Mouse (Mus musculus): ENCODE data around the gene Catsperz. TPM values are rescaled to one million over a fixed set of nuclear protein-coding genes. Genes with fewer than 3 reads are reported as not detected.
"Not testable (repeated sequence)": the region's sequence is repeated elsewhere in the genome, so short reads cannot be mapped to it uniquely, and the experiment has no call there.

Catsperz gene
- polyA plus RNA-seq, 1 experiment from 2014 or later = 1.3 TPM

DNA sequence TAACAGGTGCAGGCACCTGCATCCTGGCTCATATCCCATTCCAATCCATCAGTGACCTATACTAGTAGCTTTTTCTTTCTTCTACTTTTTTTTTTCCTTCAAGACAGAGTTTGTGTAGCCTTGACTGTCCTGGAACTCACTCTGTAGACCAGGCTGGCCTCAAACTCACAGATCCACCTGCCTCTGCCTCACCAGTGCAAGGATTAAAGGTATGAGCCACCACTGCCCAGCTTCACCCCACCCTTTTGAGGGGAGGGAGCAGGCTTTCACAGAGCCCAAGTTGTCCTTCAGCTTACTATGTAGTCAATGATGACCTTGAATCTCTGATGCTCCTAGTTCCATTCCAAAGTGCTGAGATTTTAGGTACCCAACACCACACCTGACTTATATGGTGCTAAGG lies 5.7 kb downstream of the Catsperz start:
- ATAC-seq (replicated peaks) = no peak
- peak overlapping the region; percentile 96; the same call in 1 of the 2 replicates for H3K4me2 ChIP-seq
- peaks cover 17% of the 10 kb centered on the region for H3K27me3 ChIP-seq (replicated peaks)
- H3K27ac ChIP-seq = no peak overlapping the region
- H3K9ac ChIP-seq = no peak overlapping the region
- H3K4me1 ChIP-seq = peaks cover 27% of the 10 kb centered on the region
- no peaks in the 10 kb centered on the region for H3K9me3 ChIP-seq
- H3K4me3 ChIP-seq = no peak overlapping the region
- no peaks in the 10 kb centered on the region for H3K36me3 ChIP-seq (replicated peaks)

DNA sequence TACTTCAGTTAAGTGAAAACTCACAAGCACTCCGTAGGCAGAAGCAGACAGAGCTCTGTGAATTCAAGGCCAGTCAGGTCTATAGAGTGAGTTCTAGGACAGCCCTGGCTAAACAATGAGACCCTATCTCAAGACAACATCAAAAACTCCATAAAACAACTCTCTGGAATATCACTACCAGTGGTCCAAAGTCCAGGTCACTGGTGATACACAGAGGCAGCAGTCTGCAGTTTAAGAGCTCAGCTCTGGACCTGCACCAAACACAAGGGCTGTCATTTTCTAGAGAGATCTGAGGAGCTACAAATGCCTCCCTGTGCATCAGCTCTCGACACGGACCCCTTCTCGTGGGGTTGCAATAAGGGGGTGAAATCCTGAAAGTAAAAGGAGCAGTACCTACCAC lies 6.9 kb downstream of the Catsperz start:
- Histone ChIP-seq H3K4me2 (no peak overlapping the region), H3K9me3 (no peaks in the 10 kb centered on the region), H3K4me3 (no peak overlapping the region), H3K27ac (no peak overlapping the region), H3K27me3 (replicated peaks) (peaks cover 8% of the 10 kb centered on the region), H3K9ac (no peak overlapping the region), H3K4me1 (peaks cover 27% of the 10 kb centered on the region), H3K36me3 (replicated peaks) (no peaks in the 10 kb centered on the region)
- ATAC-seq (replicated peaks) = no peak
- 92% methylated on average over 4 of the region's 4 CpGs for WGBS

DNA sequence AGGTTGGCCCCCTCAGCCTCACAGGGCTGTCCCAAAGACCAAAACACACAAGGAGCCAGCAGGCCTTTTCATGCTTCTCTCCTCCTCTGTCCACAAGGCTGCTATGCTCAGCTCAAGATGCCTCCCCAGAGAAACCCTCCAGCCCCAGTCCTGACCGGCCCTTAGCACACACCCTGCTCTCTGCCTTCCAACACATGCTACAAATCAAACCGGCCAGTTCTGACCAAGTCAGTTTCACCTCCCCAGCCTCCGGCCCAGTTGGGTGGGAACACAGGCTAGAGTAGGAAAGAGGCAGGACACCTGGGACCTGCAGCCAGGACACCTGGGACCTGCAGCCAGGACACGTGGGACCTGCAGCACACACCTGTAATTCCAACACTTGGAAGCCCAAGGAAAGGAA lies 8.7 kb downstream of the Catsperz start:
- Histone ChIP-seq H3K9ac (no peak overlapping the region), H3K4me3 (no peak overlapping the region), H3K9me3 (no peaks in the 10 kb centered on the region), H3K4me2 (no peak overlapping the region), H3K27me3 (replicated peaks) (no peaks in the 10 kb centered on the region), H3K4me1 (peaks cover 25% of the 10 kb centered on the region), H3K36me3 (replicated peaks) (peaks cover 14% of the 10 kb centered on the region), H3K27ac (no peak overlapping the region)
- ATAC-seq (replicated peaks) = no peak
- WGBS = 85% methylated on average over 4 of the region's 4 CpGs

DNA sequence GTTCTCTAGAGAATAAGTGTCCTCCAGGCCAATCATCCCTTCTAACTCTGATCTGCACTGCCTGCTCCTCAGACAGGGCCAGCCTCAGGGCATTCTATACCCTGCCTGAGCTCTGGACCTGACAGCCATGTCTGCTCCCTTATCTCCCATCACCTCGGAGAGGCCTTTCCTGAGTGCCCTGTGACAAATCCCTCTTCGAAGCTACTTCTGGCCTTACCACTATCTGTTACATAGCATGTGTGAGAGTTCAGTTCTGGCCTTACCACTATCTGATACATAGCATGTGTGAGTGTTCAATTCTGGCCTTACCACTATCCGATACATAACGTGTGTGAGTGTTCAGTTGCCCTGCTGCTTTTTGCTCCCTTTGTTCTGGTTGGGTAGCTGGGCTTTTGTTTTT lies 9.9 kb downstream of the Catsperz start:
- Histone ChIP-seq H3K27me3 (replicated peaks) (no peaks in the 10 kb centered on the region), H3K4me1 (peaks cover 28% of the 10 kb centered on the region), H3K4me2 (no peak overlapping the region), H3K9me3 (no peaks in the 10 kb centered on the region), H3K9ac (no peak overlapping the region), H3K36me3 (replicated peaks) (peaks cover 18% of the 10 kb centered on the region), H3K4me3 (no peak overlapping the region), H3K27ac (no peak overlapping the region)
- 90% methylated on average over 4 of the region's 4 CpGs for WGBS
- ATAC-seq (replicated peaks) = no peak

DNA sequence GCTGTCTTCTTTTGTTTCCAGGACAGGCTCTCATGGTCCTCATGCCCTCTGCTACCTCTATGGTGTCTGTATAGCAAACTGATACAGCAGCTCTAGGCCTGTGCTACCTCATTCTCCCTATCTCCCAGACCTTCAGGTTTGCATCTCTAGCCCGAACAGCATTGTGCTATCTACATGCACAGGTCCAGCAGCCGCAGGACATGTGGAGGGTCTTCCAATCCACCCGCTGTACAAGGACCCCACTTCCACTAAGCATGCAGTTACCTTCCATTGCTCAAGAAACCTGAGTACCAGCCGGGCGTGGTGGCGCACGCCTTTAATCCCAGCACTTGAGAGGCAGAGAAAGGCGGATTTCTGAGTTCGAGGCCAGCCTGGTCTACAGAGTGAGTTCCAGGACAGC lies 10.6 kb downstream of the Catsperz start:
- Histone ChIP-seq H3K4me1 (peaks cover 20% of the 10 kb centered on the region), H3K27ac (no peak overlapping the region), H3K9me3 (no peaks in the 10 kb centered on the region), H3K4me3 (no peak overlapping the region), H3K36me3 (replicated peaks) (peaks cover 18% of the 10 kb centered on the region), H3K4me2 (no peak overlapping the region), H3K27me3 (replicated peaks) (no peaks in the 10 kb centered on the region), H3K9ac (no peak overlapping the region)
- ATAC-seq (replicated peaks) = no peak
- 94% methylated on average over 9 of the region's 9 CpGs for WGBS

DNA sequence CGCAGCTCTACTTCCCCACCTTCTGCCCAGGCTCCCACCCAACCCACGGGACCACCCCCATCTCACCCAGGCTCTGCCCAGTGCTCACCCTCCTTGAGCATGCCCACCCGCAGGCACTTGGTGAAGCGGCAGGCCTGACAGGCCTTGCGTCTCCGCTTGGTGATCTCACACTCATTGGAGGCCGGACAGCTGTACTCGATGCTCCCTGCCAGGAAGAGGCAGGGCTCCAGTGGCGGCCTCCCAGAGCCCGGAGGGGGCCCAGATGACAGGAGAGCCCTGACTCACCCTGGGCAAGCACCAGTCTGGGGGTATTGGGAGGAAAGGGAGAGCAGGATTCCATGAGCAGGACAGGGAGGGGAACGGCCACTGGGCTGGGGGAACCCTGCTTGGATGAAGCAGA lies 11.2 kb downstream of the Catsperz start:
- WGBS = 92% methylated on average over 11 of the region's 11 CpGs
- no peak overlapping the region for H3K9ac ChIP-seq
- no peak for ATAC-seq (replicated peaks)

DNA sequence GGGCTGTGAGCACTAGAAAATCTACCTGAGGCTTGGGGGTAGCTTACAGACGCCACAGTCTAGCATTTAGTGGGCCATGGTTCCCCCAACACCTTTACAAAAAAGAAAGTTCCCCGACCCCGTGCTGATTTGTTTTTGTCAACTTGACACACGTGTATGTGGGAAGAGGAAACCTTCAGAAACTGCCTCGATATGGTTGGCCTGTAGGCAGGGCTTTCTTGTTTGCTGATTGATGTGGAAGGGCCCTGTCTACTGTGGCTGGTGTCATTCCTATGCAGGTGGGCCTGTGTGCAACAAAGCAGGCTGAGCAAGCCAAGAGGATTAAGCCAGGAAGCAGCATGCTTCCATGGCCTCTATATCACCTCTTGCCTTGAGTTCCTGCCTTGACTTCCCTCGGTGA lies 12.1 kb downstream of the Catsperz start:
- Histone ChIP-seq H3K9me3 (no peaks in the 10 kb centered on the region), H3K4me1 (peaks cover 26% of the 10 kb centered on the region), H3K27ac (no peak overlapping the region), H3K36me3 (replicated peaks) (peaks cover 18% of the 10 kb centered on the region), H3K27me3 (replicated peaks) (no peaks in the 10 kb centered on the region), H3K9ac (no peak overlapping the region), H3K4me3 (no peak overlapping the region), H3K4me2 (no peak overlapping the region)
- ATAC-seq (replicated peaks) = no peak
- 90% methylated on average over 6 of the region's 6 CpGs for WGBS

More for the DNA sequence above, 11.2 kb downstream of the Catsperz start:
- no peak overlapping the region for H3K27ac ChIP-seq
- H3K4me1 ChIP-seq = peaks cover 16% of the 10 kb centered on the region
- no peak overlapping the region for H3K4me2 ChIP-seq
- no peaks in the 10 kb centered on the region for H3K27me3 ChIP-seq (replicated peaks)
- no peak overlapping the region for H3K4me3 ChIP-seq
- no peaks in the 10 kb centered on the region for H3K9me3 ChIP-seq
- H3K36me3 ChIP-seq (replicated peaks) = peaks cover 18% of the 10 kb centered on the region

DNA sequence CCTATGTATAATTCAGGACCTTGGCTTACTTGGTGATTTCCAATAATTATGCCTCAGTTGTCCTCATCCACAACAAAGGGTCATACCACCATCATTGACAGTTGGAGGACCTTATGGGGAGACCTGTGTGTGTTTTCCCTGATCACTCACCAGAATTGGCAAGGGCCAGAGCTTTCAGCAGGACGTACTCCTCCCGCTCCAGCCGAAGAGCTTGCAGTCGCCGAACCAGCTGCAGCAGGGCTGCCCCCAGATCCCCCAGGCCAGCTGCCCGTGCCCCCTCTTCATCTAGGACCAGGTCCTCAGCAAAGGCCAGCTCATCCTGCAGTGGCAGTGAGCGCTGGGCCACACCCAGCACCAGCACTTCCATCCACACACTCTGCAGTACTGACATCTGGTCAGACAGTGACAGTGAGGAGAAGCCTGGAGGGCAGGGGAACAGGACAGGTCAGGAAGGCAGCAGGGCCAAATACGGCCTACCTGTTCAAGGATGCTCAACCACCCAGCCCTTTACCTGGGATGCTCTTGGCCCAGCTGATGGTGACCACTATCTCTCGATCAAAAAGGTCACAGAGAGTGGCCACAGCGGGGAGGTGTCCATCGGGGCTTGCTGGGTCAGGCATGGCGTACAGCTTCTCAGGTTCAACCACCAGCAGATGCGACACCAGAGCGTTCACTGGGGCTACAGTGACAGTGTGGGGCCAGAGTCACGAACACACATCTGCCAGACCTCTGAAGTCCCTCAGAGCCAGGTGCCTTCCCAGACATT lies 12.8 kb downstream of the Catsperz start:
- ATAC-seq (replicated peaks) = no peak
- Histone ChIP-seq H3K27me3 (replicated peaks) (no peaks in the 10 kb centered on the region), H3K4me1 (peaks cover 32% of the 10 kb centered on the region), H3K27ac (no peak overlapping the region), H3K9ac (no peak overlapping the region), H3K9me3 (no peaks in the 10 kb centered on the region), H3K36me3 (replicated peaks) (peaks cover 18% of the 10 kb centered on the region), H3K4me3 (no peak overlapping the region), H3K4me2 (no peak overlapping the region)
- WGBS = 91% methylated on average over 15 of the region's 15 CpGs

DNA sequence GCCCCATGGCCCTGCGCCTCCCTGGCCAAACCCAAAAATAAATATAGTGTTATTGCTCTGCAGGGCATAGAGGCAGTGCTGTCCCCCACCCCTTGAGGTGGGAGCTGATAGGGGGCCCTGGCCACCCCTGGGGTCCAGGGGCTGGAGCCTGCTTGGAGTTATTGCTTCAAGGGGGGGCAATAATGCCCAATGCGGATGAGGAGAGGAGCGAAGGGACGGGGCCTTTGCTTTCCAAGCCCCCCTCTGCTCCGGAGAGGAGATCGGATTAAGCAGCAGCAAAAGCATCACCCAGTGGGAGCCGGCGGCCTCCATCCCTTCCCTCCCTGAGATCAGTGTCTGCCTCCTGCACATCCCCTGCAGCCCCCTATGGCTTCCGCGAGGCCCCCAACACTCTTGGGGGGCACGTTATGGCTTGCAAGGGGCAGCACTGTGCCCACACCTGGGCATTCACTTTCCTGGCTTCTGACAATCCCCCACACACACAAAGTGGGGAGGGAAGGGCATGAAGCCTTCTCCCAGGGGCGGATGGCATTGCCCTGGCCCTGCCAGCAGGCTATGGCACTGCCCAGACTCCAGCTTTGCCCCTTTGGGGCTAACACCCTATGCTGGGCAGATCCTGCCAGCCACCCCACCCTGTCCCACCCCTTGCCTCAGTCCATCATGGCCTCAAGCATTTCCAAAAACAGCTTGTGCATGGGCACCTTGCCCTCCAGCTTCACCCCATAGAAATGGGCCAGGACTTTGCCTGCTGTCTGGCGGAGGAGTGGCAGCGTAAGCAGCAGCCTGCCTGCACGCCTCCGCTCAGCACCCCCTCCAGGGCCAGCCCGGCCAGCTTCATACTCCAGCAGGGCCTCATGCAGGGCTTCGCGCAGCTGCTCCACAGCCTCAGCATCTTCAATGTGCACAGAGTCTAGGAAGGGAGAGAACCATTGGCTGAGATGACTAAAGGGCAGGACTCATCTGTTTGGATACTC lies 13.8 kb downstream of the Catsperz start:
- no peak overlapping the region for H3K27ac ChIP-seq
- ATAC-seq (replicated peaks) = no peak
- WGBS = 78% methylated on average over 19 of the region's 19 CpGs
- H3K9me3 ChIP-seq = no peaks in the 10 kb centered on the region
- H3K9ac ChIP-seq = no peak overlapping the region
- H3K36me3 ChIP-seq (replicated peaks) = peaks cover 18% of the 10 kb centered on the region
- H3K4me2 ChIP-seq = peak overlapping the region; percentile 72; the same call in 1 of the 2 replicates
- no peaks in the 10 kb centered on the region for H3K27me3 ChIP-seq (replicated peaks)
- peaks cover 34% of the 10 kb centered on the region for H3K4me1 ChIP-seq
- H3K4me3 ChIP-seq = peak overlapping the region; percentile 3; the same call in 1 of the 2 replicates

DNA sequence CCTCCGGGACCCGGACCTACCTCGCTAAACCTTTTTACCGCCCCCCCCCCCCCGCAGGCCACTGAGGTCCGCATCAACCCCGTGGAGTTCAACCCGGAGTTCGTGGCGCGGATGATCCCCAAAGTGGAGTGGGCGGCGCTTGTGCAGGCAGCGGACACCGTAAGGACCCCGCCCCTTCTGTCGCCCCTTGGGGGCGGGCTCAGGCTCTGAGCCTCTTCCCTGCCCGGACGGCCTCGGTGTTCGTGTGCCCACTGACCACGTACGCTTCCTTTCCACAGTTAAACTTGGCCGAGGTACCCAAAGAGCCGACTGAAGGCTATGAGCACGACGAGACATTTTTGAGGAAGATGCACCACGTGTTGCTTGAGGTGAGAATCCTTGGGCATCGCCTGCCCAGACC lies 14.9 kb downstream of the Catsperz start:
- H3K36me3 ChIP-seq (replicated peaks) = peaks cover 18% of the 10 kb centered on the region
- peaks cover 34% of the 10 kb centered on the region for H3K4me1 ChIP-seq
- not testable (repeated sequence) for ATAC-seq (replicated peaks); H3K9me3 ChIP-seq; H3K27me3 ChIP-seq (replicated peaks)
- peak overlapping the region; percentile 70 for H3K9ac ChIP-seq
- peak overlapping the region; percentile 68 for H3K4me3 ChIP-seq
- peak overlapping the region; percentile 98 for H3K27ac ChIP-seq
- WGBS = 0% methylated on average over 29 of the region's 30 CpGs
- peak overlapping the region; percentile 72 for H3K4me2 ChIP-seq

DNA sequence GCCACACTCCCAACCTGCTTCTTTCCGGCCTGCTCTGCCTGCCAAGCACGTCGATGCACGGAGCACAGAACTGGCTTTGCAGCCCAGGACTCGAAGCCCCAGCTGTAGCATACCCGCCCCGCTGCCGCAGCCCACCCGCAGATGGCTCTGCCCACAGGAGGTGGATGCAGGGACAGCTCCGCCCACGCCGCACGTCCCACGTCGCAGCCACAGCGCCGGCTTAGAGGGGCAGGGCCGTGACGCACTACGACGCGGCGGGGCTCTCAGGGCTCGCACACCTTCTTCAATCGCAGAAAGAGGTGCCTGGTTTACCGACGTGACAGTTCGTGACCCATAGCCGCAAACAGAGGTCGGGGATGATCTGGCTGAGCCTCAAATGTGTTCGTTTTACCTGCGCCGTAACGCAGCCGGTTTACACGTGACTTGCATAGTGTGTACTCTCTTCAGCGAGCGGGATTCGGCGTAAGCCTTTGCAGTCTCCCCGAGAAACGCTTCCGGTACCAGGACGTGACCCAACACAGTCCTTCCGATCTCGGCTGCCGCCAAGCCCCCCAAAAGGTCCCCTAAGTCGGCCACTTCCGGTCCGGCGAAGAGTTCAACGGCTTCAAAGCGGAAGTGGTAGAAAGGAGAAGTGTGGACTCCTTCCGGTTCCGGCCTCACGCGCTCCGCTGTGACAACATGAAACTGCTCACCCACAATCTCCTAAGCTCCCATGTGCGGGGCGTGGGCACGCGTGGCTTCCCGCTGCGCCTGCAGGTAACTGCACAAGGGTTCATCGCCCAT lies 15.5 kb downstream of the Catsperz start, which contains the start of the genes Trmt112 and Prdx5:
Gene Trmt112 (plus strand): TSS at position 192 of the 783 bp plus-strand sequence.
Gene Prdx5 (minus strand): TSS at position 600 of the 783 bp plus-strand sequence.
- Histone ChIP-seq H3K36me3 (replicated peaks) (peaks cover 18% of the 10 kb centered on the region), H3K27ac (peak within 1 kb of the TSS; percentile 98), H3K9me3 (no peaks in the 10 kb centered on the region), H3K4me3 (peak within 1 kb of the TSS; percentile 68), H3K27me3 (replicated peaks) (no peaks in the 10 kb centered on the region), H3K4me2 (peak within 1 kb of the TSS; percentile 72), H3K9ac (peak within 1 kb of the TSS; percentile 70), H3K4me1 (peaks cover 34% of the 10 kb centered on the region)
- WGBS = 0% methylated on average over 65 of the region's 65 CpGs
- peak; percentile 96 for ATAC-seq (replicated peaks)

Data from midbrain, embryonic 15.5 days (tissue).